Mouse (Mus musculus) cerebellum, adult 8-10 months (tissue): ENCODE results near the gene Prl3c1.
"Not testable (repeated sequence)": the region's sequence is repeated elsewhere in the genome, so short reads cannot be mapped to it uniquely, and the experiment has no call there.

ENCODE experiments used
- DNase-seq: peaks from one replicate; pipeline ENCODE4 v3.0.0; 2022

Gene Prl3c1

DNA sequence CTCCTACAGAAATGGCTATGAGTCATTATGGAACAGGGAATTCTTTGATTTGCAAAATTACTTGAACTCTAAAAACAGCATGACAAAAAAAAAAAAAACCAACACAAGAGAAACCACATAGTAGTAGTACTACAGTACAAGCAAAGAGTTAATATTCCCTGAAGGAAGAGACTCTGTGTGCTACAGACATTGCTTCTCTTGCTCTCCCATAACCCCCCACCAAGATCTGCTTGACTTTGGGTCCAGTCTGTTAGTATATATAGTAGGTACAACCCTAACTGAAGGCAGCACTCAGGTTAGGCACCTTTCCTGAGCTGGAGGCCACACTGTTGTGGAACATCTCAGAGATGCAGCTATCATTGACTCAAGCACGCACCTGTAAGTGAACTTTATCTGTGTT, at the start of gene Prl3c1:
Gene Prl3c1, plus strand, starts transcription at position 301 of the 400 bp plus-strand sequence.
- no peak for DNase-seq

DNA sequence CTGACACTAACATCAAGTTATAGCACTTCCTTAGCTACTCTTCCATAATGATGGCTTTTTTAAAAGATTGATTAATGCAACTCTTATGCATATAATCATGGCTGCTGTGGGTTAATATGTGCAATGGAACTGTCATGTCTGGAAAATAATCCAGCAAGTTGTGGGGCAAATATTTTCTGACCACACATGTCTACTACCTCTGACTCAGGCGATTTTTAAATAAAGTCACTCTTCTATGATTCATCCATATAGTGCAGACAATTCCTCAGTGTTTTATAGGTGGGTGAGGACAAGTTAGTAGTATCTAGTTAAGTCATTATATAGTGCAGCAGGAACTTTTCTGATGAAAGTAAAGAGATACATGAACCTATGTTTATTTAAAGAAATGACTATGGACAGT, 48.2 kb upstream of the Prl3c1 start:
- no peak for DNase-seq

DNA sequence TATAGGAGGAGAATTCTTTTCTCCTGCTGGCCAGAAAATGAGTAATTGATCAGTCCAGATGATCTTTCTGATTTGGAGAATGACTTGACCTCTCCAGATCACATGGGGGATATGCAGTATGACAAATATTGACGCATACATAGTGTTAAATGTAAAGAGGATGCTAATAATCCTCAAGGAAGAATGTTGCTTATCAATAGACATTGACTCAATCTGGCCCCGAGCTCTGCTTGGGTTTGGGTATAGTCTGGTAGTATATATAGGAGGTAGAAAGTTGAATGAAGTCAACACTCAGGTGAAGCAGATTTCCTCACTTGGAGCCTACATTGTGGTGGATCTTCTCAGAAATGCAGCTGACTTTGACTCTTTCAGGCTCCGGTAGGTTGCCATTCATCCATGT, 40.0 kb upstream of the Prl3c1 start, which contains the start of gene Prl3d3:
Gene Prl3d3, plus strand, starts transcription at position 301 of the 400 bp plus-strand sequence.
- not testable (repeated sequence) for DNase-seq

DNA sequence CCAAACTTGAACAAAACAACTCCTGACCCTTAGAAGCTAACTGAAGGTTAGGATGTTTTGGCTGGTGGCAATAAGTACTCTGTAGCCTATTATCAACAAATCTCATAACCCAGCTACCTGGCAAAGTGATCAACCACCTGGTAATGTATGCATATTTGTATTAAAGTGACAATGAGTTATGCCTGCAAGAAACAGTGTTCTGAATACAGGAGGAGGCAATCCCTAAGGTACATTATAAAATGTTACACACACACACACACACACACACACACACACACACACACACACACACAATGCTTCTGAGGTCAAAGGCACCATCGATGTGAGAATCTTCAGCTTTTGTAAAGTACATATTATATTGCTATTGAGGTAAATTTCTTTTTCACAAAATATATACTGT, 45.1 kb downstream of the Prl3c1 start, which contains the start of gene Prl3b1:
Gene Prl3b1, plus strand, starts transcription at position 301 of the 400 bp plus-strand sequence.
- DNase-seq: no peak
